Mouse (Mus musculus): ENCODE measurements at regions not wholly inside any gene's neighbourhood (a gene's known extent, or its start where the extent isn't known, plus 50 kb on each side); places are given as distances from the start of the nearest gene placed in this dataset.

- Histone ChIP-seq H3K9me3 (replicated peaks; ENCODE audit: control insufficient read depth, low read length, poor library complexity, severe bottlenecking) (no peaks in the 10 kb centered on the region), H3K27ac (ENCODE audit: low read length) (no peak overlapping the region), H3K9ac (ENCODE audit: low read depth, low read length) (no peak overlapping the region), H3K36me3 (ENCODE audit: control insufficient read depth, insufficient read depth, low read length) (no peaks in the 10 kb centered on the region), H3K4me3 (ENCODE audit: low read depth, low read length) (no peak overlapping the region), H3K4me2 (ENCODE audit: low read length) (no peak overlapping the region), H3K4me1 (ENCODE audit: control insufficient read depth, insufficient read depth, low read length) (no peaks in the 10 kb centered on the region), H3K27me3 (ENCODE audit: control insufficient read depth, insufficient read depth, low read depth, low read length) (no peaks in the 10 kb centered on the region)
- WGBS, result 96% methylated on average over 2 of the region's 2 CpGs
- no peak for ATAC-seq
These were observed 290.4 kb upstream of the Meox2 start for GRCm38 (mm10) chr12:36817938-36818337.

- H3K4me2 ChIP-seq (ENCODE audit: low read length), result no peak overlapping the region
- no peak overlapping the region for H3K27ac ChIP-seq (ENCODE audit: low read length)
- 93% methylated on average over 3 of the region's 3 CpGs for WGBS
- no peaks in the 10 kb centered on the region for H3K9me3 ChIP-seq (replicated peaks; ENCODE audit: control insufficient read depth, low read length, poor library complexity, severe bottlenecking)
- no peaks in the 10 kb centered on the region for H3K4me1 ChIP-seq (ENCODE audit: control insufficient read depth, insufficient read depth, low read length)
- no peak overlapping the region for H3K9ac ChIP-seq (ENCODE audit: low read depth, low read length)
- no peaks in the 10 kb centered on the region for H3K27me3 ChIP-seq (ENCODE audit: control insufficient read depth, insufficient read depth, low read depth, low read length)
- ATAC-seq, result no peak
- no peaks in the 10 kb centered on the region for H3K36me3 ChIP-seq (ENCODE audit: control insufficient read depth, insufficient read depth, low read length)
- H3K4me3 ChIP-seq (ENCODE audit: low read depth, low read length), result no peak overlapping the region
These were observed 289.5 kb upstream of the Meox2 start for GRCm38 (mm10) chr12:36818852-36819251.

- Histone ChIP-seq H3K9ac (ENCODE audit: low read depth, low read length) (no peak overlapping the region), H3K4me2 (ENCODE audit: low read length) (no peak overlapping the region), H3K4me1 (ENCODE audit: control insufficient read depth, insufficient read depth, low read length) (no peaks in the 10 kb centered on the region), H3K4me3 (ENCODE audit: low read depth, low read length) (no peak overlapping the region), H3K36me3 (ENCODE audit: control insufficient read depth, insufficient read depth, low read length) (no peaks in the 10 kb centered on the region), H3K9me3 (replicated peaks; ENCODE audit: control insufficient read depth, low read length, poor library complexity, severe bottlenecking) (no peaks in the 10 kb centered on the region), H3K27ac (ENCODE audit: low read length) (no peak overlapping the region), H3K27me3 (ENCODE audit: control insufficient read depth, insufficient read depth, low read depth, low read length) (no peaks in the 10 kb centered on the region)
- ATAC-seq, result peak; percentile 62; the same call in 1 of the 2 replicates
- WGBS, result 67% methylated on average over 6 of the region's 6 CpGs
These were observed 281.6 kb upstream of the Meox2 start for GRCm38 (mm10) chr12:36826766-36827165.

GRCm38 (mm10) chr12:36831307-36831997 is 276.9 kb upstream of the Meox2 start:
- Histone ChIP-seq H3K4me2 (ENCODE audit: low read length) (no peak overlapping the region), H3K4me3 (ENCODE audit: low read depth, low read length) (no peak overlapping the region), H3K36me3 (ENCODE audit: control insufficient read depth, insufficient read depth, low read length) (no peaks in the 10 kb centered on the region), H3K27me3 (ENCODE audit: control insufficient read depth, insufficient read depth, low read depth, low read length) (no peaks in the 10 kb centered on the region), H3K4me1 (ENCODE audit: control insufficient read depth, insufficient read depth, low read length) (no peaks in the 10 kb centered on the region), H3K27ac (ENCODE audit: low read length) (no peak overlapping the region), H3K9ac (ENCODE audit: low read depth, low read length) (no peak overlapping the region), H3K9me3 (replicated peaks; ENCODE audit: control insufficient read depth, low read length, poor library complexity, severe bottlenecking) (no peaks in the 10 kb centered on the region)
- WGBS, result 75% methylated on average over 14 of the region's 14 CpGs
- ATAC-seq, result no peak

GRCm38 (mm10) chr12:36842957-36843356 is 265.4 kb upstream of the Meox2 start:
- H3K36me3 ChIP-seq (ENCODE audit: control insufficient read depth, insufficient read depth, low read length), result no peaks in the 10 kb centered on the region
- no peaks in the 10 kb centered on the region for H3K9me3 ChIP-seq (replicated peaks; ENCODE audit: control insufficient read depth, low read length, poor library complexity, severe bottlenecking)
- no peaks in the 10 kb centered on the region for H3K4me1 ChIP-seq (ENCODE audit: control insufficient read depth, insufficient read depth, low read length)
- H3K4me2 ChIP-seq (ENCODE audit: low read length), result no peak overlapping the region
- ATAC-seq, result no peak
- H3K27me3 ChIP-seq (ENCODE audit: control insufficient read depth, insufficient read depth, low read depth, low read length), result no peaks in the 10 kb centered on the region
- WGBS, result 100% methylated on average over 1 of the region's 1 CpGs
- no peak overlapping the region for H3K27ac ChIP-seq (ENCODE audit: low read length)
- no peak overlapping the region for H3K4me3 ChIP-seq (ENCODE audit: low read depth, low read length)
- H3K9ac ChIP-seq (ENCODE audit: low read depth, low read length), result no peak overlapping the region

GRCm38 (mm10) chr12:36845130-36845529 is 263.2 kb upstream of the Meox2 start:
- H3K9ac ChIP-seq (ENCODE audit: low read depth, low read length), result no peak overlapping the region
- no peaks in the 10 kb centered on the region for H3K27me3 ChIP-seq (ENCODE audit: control insufficient read depth, insufficient read depth, low read depth, low read length)
- no peak overlapping the region for H3K4me2 ChIP-seq (ENCODE audit: low read length)
- ATAC-seq, result no peak
- no peak overlapping the region for H3K27ac ChIP-seq (ENCODE audit: low read length)
- no peaks in the 10 kb centered on the region for H3K9me3 ChIP-seq (replicated peaks; ENCODE audit: control insufficient read depth, low read length, poor library complexity, severe bottlenecking)
- no peaks in the 10 kb centered on the region for H3K36me3 ChIP-seq (ENCODE audit: control insufficient read depth, insufficient read depth, low read length)
- H3K4me1 ChIP-seq (ENCODE audit: control insufficient read depth, insufficient read depth, low read length), result no peaks in the 10 kb centered on the region
- H3K4me3 ChIP-seq (ENCODE audit: low read depth, low read length), result no peak overlapping the region

GRCm38 (mm10) chr12:36849086-36849485 is 259.3 kb upstream of the Meox2 start:
- no peak for ATAC-seq

GRCm38 (mm10) chr12:36863113-36863512 is 245.2 kb upstream of the Meox2 start:
- no peak overlapping the region for H3K4me2 ChIP-seq (ENCODE audit: low read length)
- 84% methylated on average over 7 of the region's 7 CpGs for WGBS
- H3K36me3 ChIP-seq (ENCODE audit: control insufficient read depth, insufficient read depth, low read length), result no peaks in the 10 kb centered on the region
- no peaks in the 10 kb centered on the region for H3K27me3 ChIP-seq (ENCODE audit: control insufficient read depth, insufficient read depth, low read depth, low read length)
- no peak overlapping the region for H3K4me3 ChIP-seq (ENCODE audit: low read depth, low read length)
- no peak overlapping the region for H3K27ac ChIP-seq (ENCODE audit: low read length)
- no peaks in the 10 kb centered on the region for H3K4me1 ChIP-seq (ENCODE audit: control insufficient read depth, insufficient read depth, low read length)
- no peaks in the 10 kb centered on the region for H3K9me3 ChIP-seq (replicated peaks; ENCODE audit: control insufficient read depth, low read length, poor library complexity, severe bottlenecking)
- no peak for ATAC-seq
- no peak overlapping the region for H3K9ac ChIP-seq (ENCODE audit: low read depth, low read length)

More at GRCm38 (mm10) chr12:36849086-36849485, 259.3 kb upstream of the Meox2 start:
- H3K9me3 ChIP-seq (replicated peaks; ENCODE audit: control insufficient read depth, low read length, poor library complexity, severe bottlenecking), result no peaks in the 10 kb centered on the region
- no peaks in the 10 kb centered on the region for H3K36me3 ChIP-seq (ENCODE audit: control insufficient read depth, insufficient read depth, low read length)
- H3K4me1 ChIP-seq (ENCODE audit: control insufficient read depth, insufficient read depth, low read length), result no peaks in the 10 kb centered on the region
- H3K4me2 ChIP-seq (ENCODE audit: low read length), result no peak overlapping the region
- H3K27me3 ChIP-seq (ENCODE audit: control insufficient read depth, insufficient read depth, low read depth, low read length), result no peaks in the 10 kb centered on the region
- no peak overlapping the region for H3K9ac ChIP-seq (ENCODE audit: low read depth, low read length)
- no peak overlapping the region for H3K4me3 ChIP-seq (ENCODE audit: low read depth, low read length)
- no peak overlapping the region for H3K27ac ChIP-seq (ENCODE audit: low read length)
- 95% methylated on average over 2 of the region's 2 CpGs for WGBS

GRCm38 (mm10) chr12:36880724-36881123 is 227.6 kb upstream of the Meox2 start:
- H3K9me3 ChIP-seq (replicated peaks; ENCODE audit: control insufficient read depth, low read length, poor library complexity, severe bottlenecking), result no peaks in the 10 kb centered on the region

More at GRCm38 (mm10) chr12:36880724-36881123, 227.6 kb upstream of the Meox2 start:
- no peaks in the 10 kb centered on the region for H3K27me3 ChIP-seq (ENCODE audit: control insufficient read depth, insufficient read depth, low read depth, low read length)
- no peak overlapping the region for H3K27ac ChIP-seq (ENCODE audit: low read length)
- no peak overlapping the region for H3K4me3 ChIP-seq (ENCODE audit: low read depth, low read length)
- H3K4me1 ChIP-seq (ENCODE audit: control insufficient read depth, insufficient read depth, low read length), result no peaks in the 10 kb centered on the region
- ATAC-seq, result no peak
- H3K4me2 ChIP-seq (ENCODE audit: low read length), result no peak overlapping the region
- 86% methylated on average over 1 of the region's 1 CpGs for WGBS
- H3K36me3 ChIP-seq (ENCODE audit: control insufficient read depth, insufficient read depth, low read length), result no peaks in the 10 kb centered on the region
- no peak overlapping the region for H3K9ac ChIP-seq (ENCODE audit: low read depth, low read length)
